Mouse (Mus musculus) thymus, postnatal 36 days (tissue): ENCODE measurements at regions not wholly inside any gene's neighbourhood (a gene's known extent, or its start where the extent isn't known, plus 50 kb on each side); places are given as distances from the start of the nearest gene placed in this dataset.

Experiments
- DNase-seq, 2 experiments: peaks; one replicate each; pipeline ENCODE4 v3.0.0; 2022; ENCODE audit warnings: mixed read lengths in 2 of 2

GRCm38 (mm10) chr10:117896911-117897643 lies 51.2 kb upstream of the Rap1b start:
- DNase-seq: no peak

- DNase-seq: no peak
Observed at GRCm38 (mm10) chr10:117897766-117898165, 51.9 kb upstream of the Rap1b start.

- DNase-seq: no peak
Observed at GRCm38 (mm10) chr10:117898391-117898790, 52.6 kb upstream of the Rap1b start.

GRCm38 (mm10) chr10:117899410-117899935 lies 53.6 kb upstream of the Rap1b start:
- no peak for DNase-seq

- peak in 1 of 2 experiments; percentile 22 for DNase-seq
Observed at GRCm38 (mm10) chr10:117905666-117906266, 59.9 kb upstream of the Rap1b start.

GRCm38 (mm10) chr10:117906267-117906811 lies 60.5 kb upstream of the Rap1b start:
- peak; percentile 25 to 35 for DNase-seq

GRCm38 (mm10) chr10:117908079-117908675 lies 62.3 kb upstream of the Rap1b start:
- DNase-seq: no peak

- no peak for DNase-seq
Observed at GRCm38 (mm10) chr10:117909155-117909554, 63.3 kb upstream of the Rap1b start.

- no peak for DNase-seq
Observed at GRCm38 (mm10) chr10:117909811-117910239, 64.0 kb upstream of the Rap1b start.

- no peak for DNase-seq
Observed at GRCm38 (mm10) chr10:117910426-117910825, 64.6 kb upstream of the Rap1b start.

- DNase-seq: no peak
Observed at GRCm38 (mm10) chr10:117915011-117915735, 69.3 kb upstream of the Rap1b start.

GRCm38 (mm10) chr10:117916280-117916679 lies 70.4 kb upstream of the Rap1b start:
- no peak for DNase-seq

- DNase-seq: peak in 1 of 2 experiments; percentile 27
Observed at GRCm38 (mm10) chr10:117917870-117918269, 72.0 kb upstream of the Rap1b start.

GRCm38 (mm10) chr10:117918616-117919015 lies 72.8 kb upstream of the Rap1b start:
- DNase-seq: peak; percentile 68 to 84

GRCm38 (mm10) chr10:117919186-117919941 lies 73.5 kb upstream of the Rap1b start:
- DNase-seq: peak; percentile 46 to 58

- no peak for DNase-seq
Observed at GRCm38 (mm10) chr10:117925186-117925585, 79.4 kb upstream of the Rap1b start.

GRCm38 (mm10) chr10:117925611-117926555 lies 80.0 kb upstream of the Rap1b start:
- peak in 1 of 2 experiments; percentile 23 for DNase-seq

GRCm38 (mm10) chr10:117928998-117929397 lies 83.2 kb upstream of the Rap1b start:
- DNase-seq: no peak

GRCm38 (mm10) chr10:117934797-117935196 lies 89.0 kb upstream of the Rap1b start:
- DNase-seq: no peak

GRCm38 (mm10) chr10:117938717-117939116 lies 92.9 kb upstream of the Rap1b start:
- DNase-seq: no peak
